Mouse (Mus musculus): ENCODE measurements at regions not wholly inside any gene's neighbourhood (a gene's known extent, or its start where the extent isn't known, plus 50 kb on each side); places are given as distances from the start of the nearest gene placed in this dataset.
A peak's percentile ranks its signal among the peaks of the same experiment; 100 is the strongest.

- Histone ChIP-seq H3K4me3 (ENCODE audit: low read depth, low read length) (no peak overlapping the region), H3K9me3 (replicated peaks; ENCODE audit: control insufficient read depth, low read length) (no peaks in the 10 kb centered on the region), H3K27me3 (replicated peaks; ENCODE audit: control insufficient read depth, insufficient read depth, low read length) (no peaks in the 10 kb centered on the region), H3K27ac (ENCODE audit: low read depth, low read length) (no peak overlapping the region), H3K9ac (ENCODE audit: low read length) (no peak overlapping the region), H3K36me3 (ENCODE audit: control insufficient read depth, insufficient read depth, low read length) (no peaks in the 10 kb centered on the region), H3K4me1 (ENCODE audit: control insufficient read depth, insufficient read depth, low read length) (0 out of 2 replicates have a peak, but pooled peaks cover 5% of the 10 kb centered on the region), H3K4me2 (ENCODE audit: low read length) (no peak overlapping the region)
- DNase-seq (ENCODE audit: low spot score) (no peak), ATAC-seq (no peak)
- WGBS, result 91% methylated on average over 5 of the region's 5 CpGs
Observed at GRCm38 (mm10) chr4:87642002-87642401, 391.2 kb downstream of the Mllt3 start.

- H3K9me3 ChIP-seq (replicated peaks; ENCODE audit: control insufficient read depth, low read length), result no peaks in the 10 kb centered on the region
- no peak overlapping the region for H3K9ac ChIP-seq (ENCODE audit: low read length)
- H3K4me2 ChIP-seq (ENCODE audit: low read length), result no peak overlapping the region
- DNase-seq (ENCODE audit: low spot score) (no peak), ATAC-seq (no peak)
- H3K4me1 ChIP-seq (ENCODE audit: control insufficient read depth, insufficient read depth, low read length), result 0 out of 2 replicates have a peak, but pooled peaks cover 5% of the 10 kb centered on the region
- no peak overlapping the region for H3K27ac ChIP-seq (ENCODE audit: low read depth, low read length)
- no peaks in the 10 kb centered on the region for H3K36me3 ChIP-seq (ENCODE audit: control insufficient read depth, insufficient read depth, low read length)
- H3K4me3 ChIP-seq (ENCODE audit: low read depth, low read length), result no peak overlapping the region
- no peaks in the 10 kb centered on the region for H3K27me3 ChIP-seq (replicated peaks; ENCODE audit: control insufficient read depth, insufficient read depth, low read length)
- WGBS, result 82% methylated on average over 3 of the region's 3 CpGs
Observed at GRCm38 (mm10) chr4:87641551-87641950, 391.6 kb downstream of the Mllt3 start.

GRCm38 (mm10) chr4:87638380-87638646, 394.9 kb downstream of the Mllt3 start:
- no peak for DNase-seq (ENCODE audit: low spot score)
- H3K9me3 ChIP-seq (replicated peaks; ENCODE audit: control insufficient read depth, low read length), result no peaks in the 10 kb centered on the region
- no peak overlapping the region for H3K4me3 ChIP-seq (ENCODE audit: low read depth, low read length)
- no peak overlapping the region for H3K9ac ChIP-seq (ENCODE audit: low read length)
- ATAC-seq, result no peak; the same call in 1 of the 2 replicates
- H3K27me3 ChIP-seq (replicated peaks; ENCODE audit: control insufficient read depth, insufficient read depth, low read length), result no peaks in the 10 kb centered on the region
- no peak overlapping the region for H3K27ac ChIP-seq (ENCODE audit: low read depth, low read length)
- H3K4me1 ChIP-seq (ENCODE audit: control insufficient read depth, insufficient read depth, low read length), result peaks cover 5% of the 10 kb centered on the region; the same call in 1 of the 2 replicates
- no peak overlapping the region for H3K4me2 ChIP-seq (ENCODE audit: low read length)
- 6% methylated on average over 1 of the region's 1 CpGs for WGBS
- H3K36me3 ChIP-seq (ENCODE audit: control insufficient read depth, insufficient read depth, low read length), result no peaks in the 10 kb centered on the region

- peaks cover 5% of the 10 kb centered on the region; the same call in 1 of the 2 replicates for H3K4me1 ChIP-seq (ENCODE audit: control insufficient read depth, insufficient read depth, low read length)
- no peaks in the 10 kb centered on the region for H3K36me3 ChIP-seq (ENCODE audit: control insufficient read depth, insufficient read depth, low read length)
- H3K27me3 ChIP-seq (replicated peaks; ENCODE audit: control insufficient read depth, insufficient read depth, low read length), result no peaks in the 10 kb centered on the region
- no peak overlapping the region for H3K27ac ChIP-seq (ENCODE audit: low read depth, low read length)
- no peak overlapping the region for H3K4me3 ChIP-seq (ENCODE audit: low read depth, low read length)
- no peaks in the 10 kb centered on the region for H3K9me3 ChIP-seq (replicated peaks; ENCODE audit: control insufficient read depth, low read length)
- H3K9ac ChIP-seq (ENCODE audit: low read length), result no peak overlapping the region
- H3K4me2 ChIP-seq (ENCODE audit: low read length), result no peak overlapping the region
- ATAC-seq (no peak), DNase-seq (ENCODE audit: low spot score) (no peak)
- 6% methylated on average over 3 of the region's 3 CpGs for whole genome bisulfite sequencing
Observed at GRCm38 (mm10) chr4:87637629-87638379, 395.4 kb downstream of the Mllt3 start.

- WGBS, result 94% methylated on average over 1 of the region's 1 CpGs
- H3K9ac ChIP-seq (ENCODE audit: low read length), result no peak overlapping the region
- 0 out of 2 replicates have a peak, but pooled peaks cover 2% of the 10 kb centered on the region for H3K9me3 ChIP-seq (replicated peaks; ENCODE audit: control insufficient read depth, low read length)
- H3K36me3 ChIP-seq (ENCODE audit: control insufficient read depth, insufficient read depth, low read length), result no peaks in the 10 kb centered on the region
- H3K27ac ChIP-seq (ENCODE audit: low read depth, low read length), result no peak overlapping the region
- ATAC-seq, result no peak
- H3K4me2 ChIP-seq (ENCODE audit: low read length), result no peak overlapping the region
- DNase-seq (ENCODE audit: low spot score), result no peak
- no peak overlapping the region for H3K4me3 ChIP-seq (ENCODE audit: low read depth, low read length)
- no peaks in the 10 kb centered on the region for H3K4me1 ChIP-seq (ENCODE audit: control insufficient read depth, insufficient read depth, low read length)
- H3K27me3 ChIP-seq (replicated peaks; ENCODE audit: control insufficient read depth, insufficient read depth, low read length), result no peaks in the 10 kb centered on the region
Observed at GRCm38 (mm10) chr4:87611116-87611515, 380.8 kb upstream of the Slc24a2 start.

GRCm38 (mm10) chr4:87593644-87594043, 363.4 kb upstream of the Slc24a2 start:
- Histone ChIP-seq H3K27ac (ENCODE audit: low read depth, low read length) (no peak overlapping the region), H3K4me2 (ENCODE audit: low read length) (no peak overlapping the region), H3K9me3 (replicated peaks; ENCODE audit: control insufficient read depth, low read length) (no peaks in the 10 kb centered on the region), H3K4me1 (ENCODE audit: control insufficient read depth, insufficient read depth, low read length) (no peaks in the 10 kb centered on the region), H3K27me3 (replicated peaks; ENCODE audit: control insufficient read depth, insufficient read depth, low read length) (no peaks in the 10 kb centered on the region), H3K9ac (ENCODE audit: low read length) (no peak overlapping the region), H3K36me3 (ENCODE audit: control insufficient read depth, insufficient read depth, low read length) (no peaks in the 10 kb centered on the region), H3K4me3 (ENCODE audit: low read depth, low read length) (no peak overlapping the region)
- no peak for ATAC-seq
- WGBS, result 84% methylated on average over 3 of the region's 3 CpGs
- DNase-seq (ENCODE audit: low spot score), result no peak

- no peak for ATAC-seq
- WGBS, result 83% methylated on average over 3 of the region's 3 CpGs
- DNase-seq (ENCODE audit: low spot score), result peak; percentile 41
- H3K4me2 ChIP-seq (ENCODE audit: low read length), result no peak overlapping the region
- H3K4me1 ChIP-seq (ENCODE audit: control insufficient read depth, insufficient read depth, low read length), result no peaks in the 10 kb centered on the region
- H3K27ac ChIP-seq (ENCODE audit: low read depth, low read length), result no peak overlapping the region
- no peaks in the 10 kb centered on the region for H3K27me3 ChIP-seq (replicated peaks; ENCODE audit: control insufficient read depth, insufficient read depth, low read length)
- H3K4me3 ChIP-seq (ENCODE audit: low read depth, low read length), result no peak overlapping the region
- no peaks in the 10 kb centered on the region for H3K9me3 ChIP-seq (replicated peaks; ENCODE audit: control insufficient read depth, low read length)
- no peak overlapping the region for H3K9ac ChIP-seq (ENCODE audit: low read length)
- no peaks in the 10 kb centered on the region for H3K36me3 ChIP-seq (ENCODE audit: control insufficient read depth, insufficient read depth, low read length)
Observed at GRCm38 (mm10) chr4:87590797-87591196, 360.5 kb upstream of the Slc24a2 start.

GRCm38 (mm10) chr4:87578164-87578563, 347.9 kb upstream of the Slc24a2 start:
- Histone ChIP-seq H3K4me2 (ENCODE audit: low read length) (no peak overlapping the region), H3K4me3 (ENCODE audit: low read depth, low read length) (no peak overlapping the region)
- no peak for DNase-seq (ENCODE audit: low spot score)

GRCm38 (mm10) chr4:87570950-87571349, 340.7 kb upstream of the Slc24a2 start:
- no peaks in the 10 kb centered on the region for H3K27me3 ChIP-seq (replicated peaks; ENCODE audit: control insufficient read depth, insufficient read depth, low read length)
- no peak for DNase-seq (ENCODE audit: low spot score)
- ATAC-seq, result no peak
- WGBS, result 72% methylated on average over 8 of the region's 8 CpGs
- no peak overlapping the region for H3K9ac ChIP-seq (ENCODE audit: low read length)
- H3K4me1 ChIP-seq (ENCODE audit: control insufficient read depth, insufficient read depth, low read length), result no peaks in the 10 kb centered on the region
- no peaks in the 10 kb centered on the region for H3K36me3 ChIP-seq (ENCODE audit: control insufficient read depth, insufficient read depth, low read length)
- H3K9me3 ChIP-seq (replicated peaks; ENCODE audit: control insufficient read depth, low read length), result no peaks in the 10 kb centered on the region
- no peak overlapping the region for H3K27ac ChIP-seq (ENCODE audit: low read depth, low read length)
- no peak overlapping the region for H3K4me2 ChIP-seq (ENCODE audit: low read length)
- H3K4me3 ChIP-seq (ENCODE audit: low read depth, low read length), result no peak overlapping the region

More at GRCm38 (mm10) chr4:87578164-87578563, 347.9 kb upstream of the Slc24a2 start:
- ATAC-seq, result no peak
- H3K9me3 ChIP-seq (replicated peaks; ENCODE audit: control insufficient read depth, low read length), result no peaks in the 10 kb centered on the region
- no peak overlapping the region for H3K27ac ChIP-seq (ENCODE audit: low read depth, low read length)
- H3K27me3 ChIP-seq (replicated peaks; ENCODE audit: control insufficient read depth, insufficient read depth, low read length), result no peaks in the 10 kb centered on the region
- H3K36me3 ChIP-seq (ENCODE audit: control insufficient read depth, insufficient read depth, low read length), result no peaks in the 10 kb centered on the region
- H3K4me1 ChIP-seq (ENCODE audit: control insufficient read depth, insufficient read depth, low read length), result no peaks in the 10 kb centered on the region
- H3K9ac ChIP-seq (ENCODE audit: low read length), result no peak overlapping the region
- 65% methylated on average over 3 of the region's 3 CpGs for WGBS

Data from forebrain, embryonic 14.5 days (tissue).